Mouse (Mus musculus) myocyte (in vitro differentiated cells): Measurements from ENCODE around the gene Zc3hav1l. TPM values are rescaled to one million over a fixed set of nuclear protein-coding genes. Genes with fewer than 3 reads are reported as not detected.

Source experiments
- H3K27me3 ChIP-seq: one replicate; pipeline ENCODE4 v1.6.1; 2011; ENCODE audit not compliant: control insufficient read depth, insufficient read depth, insufficient read length
- H3K36me3 ChIP-seq: one replicate; pipeline ENCODE4 v1.6.1; 2011; ENCODE audit not compliant: control insufficient read depth, insufficient read depth
- H3K4me2 ChIP-seq: one replicate; pipeline ENCODE4 v1.6.1; 2011; ENCODE audit warnings: low read depth, control low read depth
- H3K4me3 ChIP-seq: one replicate; pipeline ENCODE4 v1.5.1; 2011; ENCODE audit warnings: mild to moderate bottlenecking, control low read depth, moderate library complexity
- H3K79me2 ChIP-seq: one replicate; pipeline ENCODE4 v1.6.1; 2011; ENCODE audit not compliant: control insufficient read depth, insufficient read depth
- H3ac ChIP-seq: one replicate; pipeline ENCODE4 v1.6.1; 2011; ENCODE audit not compliant: control insufficient read depth, insufficient read length
- CEBPB ChIP-seq: IDR thresholded peaks from 2 replicates; pipeline ENCODE4 v1.6.1; 2011; ENCODE audit warnings: mild to moderate bottlenecking, moderate library complexity; ENCODE audit not compliant: poor library complexity, insufficient read depth, severe bottlenecking
- E2F4 ChIP-seq: IDR thresholded peaks from one replicate; pipeline ENCODE4 v1.6.1; 2011; ENCODE audit warnings: mild to moderate bottlenecking, control low read depth, moderate library complexity; ENCODE audit not compliant: insufficient read depth
- MAX ChIP-seq: IDR thresholded peaks from one replicate; pipeline ENCODE4 v1.6.1; 2011; ENCODE audit warnings: low read depth, mild to moderate bottlenecking, control low read depth
- MYOD1 ChIP-seq, 3 experiments: IDR thresholded peaks; one replicate each; pipeline ENCODE4 v1.6.1; 2011; ENCODE audit warnings: control low read depth in 2 of 3, low read depth in 2 of 3, mild to moderate bottlenecking in 2 of 3, moderate library complexity in 1 of 3; ENCODE audit not compliant: insufficient read length in 2 of 3, control insufficient read depth in 1 of 3
- MYOG ChIP-seq, 3 experiments: IDR thresholded peaks; one replicate each; pipeline ENCODE4 v1.6.1; 2011; ENCODE audit warnings: control low read depth in 2 of 3, low read depth in 2 of 3, mild to moderate bottlenecking in 2 of 3; ENCODE audit not compliant: insufficient read length in 2 of 3, control insufficient read depth in 1 of 3, insufficient read depth in 1 of 3
- POLR2A ChIP-seq: IDR thresholded peaks from one replicate; pipeline ENCODE4 v1.6.1; 2011; ENCODE audit warnings: low read depth, mild to moderate bottlenecking, control low read depth, moderate library complexity; ENCODE audit not compliant: insufficient read length
- POLR2AphosphoS2 ChIP-seq: IDR thresholded peaks from one replicate; pipeline ENCODE4 v1.6.1; 2011; ENCODE audit warnings: low read depth, control low read depth; ENCODE audit not compliant: insufficient read length
- REST ChIP-seq: IDR thresholded peaks from one replicate; pipeline ENCODE4 v1.6.1; 2011; ENCODE audit warnings: mild to moderate bottlenecking, control low read depth, moderate library complexity; ENCODE audit not compliant: insufficient read depth, insufficient read length
- SRF ChIP-seq: IDR thresholded peaks from one replicate; pipeline ENCODE4 v1.6.1; 2011; ENCODE audit warnings: low read depth; ENCODE audit not compliant: control insufficient read depth, insufficient read length
- TCF12 ChIP-seq: IDR thresholded peaks from one replicate; pipeline ENCODE4 v1.6.1; 2011; ENCODE audit warnings: mild to moderate bottlenecking, control low read depth; ENCODE audit not compliant: poor library complexity, insufficient read depth, severe bottlenecking
- TCF3 ChIP-seq: IDR thresholded peaks from one replicate; pipeline ENCODE4 v1.6.1; 2011; ENCODE audit warnings: low read depth, control low read depth; ENCODE audit not compliant: insufficient read length
- USF1 ChIP-seq: IDR thresholded peaks from one replicate; pipeline ENCODE4 v1.6.1; 2011; ENCODE audit warnings: low read depth, mild to moderate bottlenecking, control low read depth, moderate library complexity
- polyA plus RNA-seq: library from polyadenylated mRNA; unstranded; fragments of >200 nt; fragmentation: generic; extraction: Trizol; gene quantifications from one replicate; pipeline ENCODE4 v1.2.1, GENCODE M21; 2012; ENCODE audit warnings: missing spikeins

The Zc3hav1l gene
- polyA plus RNA-seq, 1 experiment, result 0.92 TPM

DNA sequence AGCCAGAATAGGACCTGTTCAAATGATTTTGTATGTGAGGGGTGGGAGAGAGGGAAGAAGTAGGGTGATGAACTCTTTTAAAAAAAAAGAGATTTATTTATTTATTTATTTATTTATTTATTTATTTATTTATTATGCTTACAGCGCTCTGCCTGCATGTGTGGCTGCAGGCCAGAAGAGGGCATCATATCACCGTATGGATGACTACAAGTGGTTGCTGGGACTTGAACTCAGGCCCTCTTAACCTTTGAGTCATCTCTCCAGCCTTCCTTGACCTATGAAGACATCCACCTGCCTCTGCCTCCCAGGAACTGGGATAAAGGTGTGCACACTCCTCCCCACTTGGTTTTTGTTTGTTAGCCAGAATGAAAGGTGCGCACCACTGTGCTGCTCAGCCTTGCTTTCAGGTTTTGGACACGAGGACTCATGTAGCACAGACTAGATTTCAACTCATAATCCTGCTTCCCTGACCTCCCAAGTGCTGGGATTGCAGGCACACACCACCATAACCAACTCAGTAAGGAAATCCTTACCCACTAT, 38.2 kb upstream of the Zc3hav1l start:
- Histone ChIP-seq H3K27me3 (no peaks in the 10 kb centered on the region), H3K36me3 (peaks cover 69% of the 10 kb centered on the region), H3ac (no peak overlapping the region), H3K4me2 (no peak overlapping the region), H3K4me3 (no peak overlapping the region), H3K79me2 (peaks cover 11% of the 10 kb centered on the region)
- TF ChIP-seq E2F4 (no peak), CEBPB (no peak), USF1 (no peak), POLR2AphosphoS2 (no peak), REST (no peak), MYOD1 (IDR thresholded peaks at IDR 0.05; ENCODE audit: control insufficient read depth in 1 of 3, insufficient read length in 2 of 3, low read depth in 2 of 3) (no peak), TCF12 (no peak), MYOG (IDR thresholded peaks at IDR 0.05; ENCODE audit: control insufficient read depth in 1 of 3, insufficient read depth in 1 of 3, insufficient read length in 2 of 3, low read depth in 2 of 3) (no peak), POLR2A (no peak), TCF3 (no peak), MAX (no peak), SRF (no peak)

DNA sequence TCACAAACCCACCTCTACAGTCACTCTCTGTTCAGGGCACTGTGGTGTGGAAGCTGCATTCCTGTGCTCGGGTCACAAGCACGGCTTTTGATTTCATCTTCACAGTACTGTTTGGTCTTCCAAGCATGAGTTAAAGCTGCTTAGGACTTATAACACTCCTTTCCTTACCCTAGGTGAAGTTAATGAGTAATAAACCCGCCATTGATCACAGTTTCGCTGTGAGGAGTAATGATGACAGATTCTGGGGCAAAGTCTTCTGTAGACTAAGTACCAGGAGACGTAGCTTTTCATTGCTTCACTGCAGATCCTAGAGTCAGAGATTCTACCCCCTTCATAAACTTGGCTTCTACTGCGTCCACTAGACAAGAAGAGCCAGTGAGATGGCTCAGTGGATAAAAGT, 36.2 kb upstream of the Zc3hav1l start:
- no peak overlapping the region for H3K4me2 ChIP-seq
- no peak for TF ChIP-seq POLR2AphosphoS2
- peaks cover 70% of the 10 kb centered on the region for H3K36me3 ChIP-seq
- no peak overlapping the region for H3ac ChIP-seq
- H3K27me3 ChIP-seq, result no peaks in the 10 kb centered on the region
- H3K79me2 ChIP-seq, result peaks cover 3% of the 10 kb centered on the region
- no peak overlapping the region for H3K4me3 ChIP-seq

DNA sequence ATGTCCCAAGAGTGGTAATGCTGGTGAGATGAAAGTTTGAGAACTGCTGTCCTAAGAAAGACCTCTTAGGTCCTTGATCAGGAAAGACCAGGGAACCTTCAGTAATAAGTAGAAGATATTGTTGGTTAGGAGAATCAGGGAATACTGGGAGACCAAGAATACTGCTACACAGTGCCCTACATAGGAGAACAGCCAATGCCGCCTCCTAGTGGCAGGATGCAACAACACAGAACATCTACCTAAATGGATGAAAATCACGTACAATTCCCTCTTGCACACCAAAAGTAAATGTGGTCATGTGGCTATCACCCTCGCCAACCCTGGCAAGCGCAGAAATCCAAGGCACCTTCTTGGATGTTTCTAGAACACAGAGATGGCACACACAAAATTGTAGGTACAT, 27.5 kb upstream of the Zc3hav1l start:
- Histone ChIP-seq H3K36me3 (peaks cover 73% of the 10 kb centered on the region), H3K79me2 (no peaks in the 10 kb centered on the region), H3K4me2 (no peak overlapping the region), H3ac (no peak overlapping the region), H3K4me3 (no peak overlapping the region), H3K27me3 (no peaks in the 10 kb centered on the region)
- no peak for TF ChIP-seq POLR2A
- TF ChIP-seq TCF12, result no peak
- no peak for TF ChIP-seq USF1
- TF ChIP-seq MYOG (IDR thresholded peaks at IDR 0.05; ENCODE audit: control insufficient read depth in 1 of 3, insufficient read depth in 1 of 3, insufficient read length in 2 of 3, low read depth in 2 of 3), result no peak
- no peak for TF ChIP-seq TCF3
- TF ChIP-seq POLR2AphosphoS2, result no peak
- TF ChIP-seq MAX, result no peak
- TF ChIP-seq SRF, result no peak
- no peak for TF ChIP-seq CEBPB
- TF ChIP-seq MYOD1 (IDR thresholded peaks at IDR 0.05; ENCODE audit: control insufficient read depth in 1 of 3, insufficient read length in 2 of 3, low read depth in 2 of 3), result no peak
- TF ChIP-seq E2F4, result no peak
- TF ChIP-seq REST, result no peak

DNA sequence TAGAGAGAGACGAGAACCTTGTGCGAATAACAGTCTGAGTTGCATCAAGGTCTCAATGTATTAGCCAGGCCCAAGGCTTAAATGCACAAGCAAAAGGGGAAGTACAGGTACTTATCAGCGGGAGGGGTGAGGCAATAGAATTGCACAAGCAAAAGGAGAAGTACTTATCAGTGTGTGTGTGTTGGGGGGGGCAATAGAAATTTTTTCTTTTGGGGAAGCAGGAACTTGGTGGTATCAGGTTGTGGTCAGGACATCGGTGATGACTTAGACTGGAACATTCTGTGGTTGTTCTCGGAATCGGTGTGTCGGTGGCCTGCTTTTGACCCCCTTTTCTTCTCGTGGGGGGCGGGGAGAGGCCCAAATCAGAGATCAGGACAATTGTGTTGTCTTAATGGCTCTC, 21.6 kb upstream of the Zc3hav1l start:
- Histone ChIP-seq H3K36me3 (peaks cover 89% of the 10 kb centered on the region), H3ac (no peak overlapping the region), H3K4me3 (no peak overlapping the region), H3K4me2 (no peak overlapping the region), H3K27me3 (no peaks in the 10 kb centered on the region), H3K79me2 (peaks cover under 1% of the 10 kb centered on the region)
- TF ChIP-seq MAX, result no peak
- TF ChIP-seq TCF3, result no peak
- TF ChIP-seq CEBPB, result no peak

DNA sequence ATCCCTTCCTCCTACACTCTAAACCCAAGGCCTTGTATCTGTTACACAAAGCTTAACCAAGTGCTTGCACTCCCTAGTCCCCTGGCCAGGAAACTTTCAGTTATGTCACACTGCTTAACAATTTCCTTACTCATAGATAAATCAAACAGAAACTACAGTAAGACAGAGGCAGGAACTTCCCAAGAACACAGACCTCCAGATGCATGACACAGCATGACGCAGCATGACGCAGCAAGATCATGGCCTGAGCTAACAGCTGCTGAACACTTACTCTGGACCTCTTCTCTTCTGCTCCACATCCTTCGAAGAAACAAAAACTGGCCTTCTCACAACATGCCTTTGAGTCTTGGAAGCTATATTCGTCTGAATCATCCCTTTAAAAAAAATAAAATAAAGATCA, 17.0 kb upstream of the Zc3hav1l start:
- Histone ChIP-seq H3ac (no peak overlapping the region), H3K79me2 (peaks cover 3% of the 10 kb centered on the region), H3K4me2 (no peak overlapping the region), H3K36me3 (peaks cover 75% of the 10 kb centered on the region), H3K4me3 (no peak overlapping the region), H3K27me3 (no peaks in the 10 kb centered on the region)
- TF ChIP-seq POLR2A (no peak), USF1 (no peak), POLR2AphosphoS2 (no peak), CEBPB (no peak), MAX (no peak), MYOG (IDR thresholded peaks at IDR 0.05; ENCODE audit: control insufficient read depth in 1 of 3, insufficient read depth in 1 of 3, insufficient read length in 2 of 3, low read depth in 2 of 3) (no peak), TCF3 (no peak), E2F4 (no peak), REST (no peak), TCF12 (no peak), SRF (no peak), MYOD1 (IDR thresholded peaks at IDR 0.05; ENCODE audit: control insufficient read depth in 1 of 3, insufficient read length in 2 of 3, low read depth in 2 of 3) (no peak)
